Mouse (Mus musculus): ENCODE results near the gene Dnah10. TPM values are rescaled to one million over a fixed set of nuclear protein-coding genes. Genes with fewer than 3 reads are reported as not detected.

Gene Dnah10
- total and polyA plus RNA-seq, 3 experiments = 0.03 to 0.30 (median 0.08) TPM

GRCm38 (mm10) chr5:124746220-124746619 is 21.3 kb downstream of the Dnah10 start:
- TF ChIP-seq MYC (IDR thresholded peaks at IDR 0.05; ENCODE audit: low read depth, low read length) (no peak), RCOR1 (conservative IDR thresholded peaks at IDR 0.05; ENCODE audit: low read depth, low read length) (no peak), MXI1 (IDR thresholded peaks at IDR 0.05; ENCODE audit: low read depth, low read length) (no peak), TBP (conservative IDR thresholded peaks at IDR 0.05; ENCODE audit: low read depth, low read length) (no peak), EP300 (IDR thresholded peaks at IDR 0.05; ENCODE audit: low read length) (no peak), NRF1 (IDR thresholded peaks at IDR 0.05; ENCODE audit: low read depth, low read length) (no peak), POLR2A (IDR thresholded peaks at IDR 0.05; ENCODE audit: low read depth, low read length) (no peak), MEF2A (IDR thresholded peaks at IDR 0.05; ENCODE audit: borderline replicate concordance, low read depth, low read length) (no peak), MAFK (IDR thresholded peaks at IDR 0.05; ENCODE audit: insufficient replicate concordance, low read length) (no peak), PAX5 (IDR thresholded peaks at IDR 0.05; ENCODE audit: low read length) (no peak)
- H3K27ac ChIP-seq (ENCODE audit: insufficient read depth, low read depth) = no peak overlapping the region
- no peaks in the 10 kb centered on the region for H3K36me3 ChIP-seq (replicated peaks in 1 of 2; ENCODE audit: control insufficient read depth in 1 of 2, insufficient read depth in 1 of 2, low read length in 1 of 2)
- peaks cover 9% of the 10 kb centered on the region for H3K9me3 ChIP-seq (replicated peaks; ENCODE audit: low read length)
- dilution Hi-C loops (cut with MboI; ENCODE audit: extremely low pct_ligation_motif_present, extremely low pct_unique_long_range_greater_than_20kb, low sequenced_read_pairs) (no loop called here), in situ Hi-C loops (cut with MboI; ENCODE audit: low pct_ligation_motif_present, low pct_unique_long_range_greater_than_20kb, low sequenced_read_pairs) (no loop called here)
- H3K4me2 ChIP-seq (ENCODE audit: insufficient read depth, low read depth, poor library complexity, severe bottlenecking) = no peak overlapping the region
- H3K27me3 ChIP-seq (replicated peaks) = no peaks in the 10 kb centered on the region
- DNase-seq (ENCODE audit: extremely low read depth) = no peak
- H3K9ac ChIP-seq (ENCODE audit: insufficient read depth, low read depth) = no peak overlapping the region
- H3K4me3 ChIP-seq (replicated peaks in 1 of 3; ENCODE audit: low read depth in 2 of 3, low read length in 2 of 3, poor library complexity in 1 of 3) = no peak overlapping the region
- peaks cover 0 to 6% of the 10 kb centered on the region in 2 experiments; a peak in 2 of 4 replicates for H3K4me1 ChIP-seq (ENCODE audit: control insufficient read depth in 1 of 2, insufficient read depth in 2 of 2)
- H3K79me2 ChIP-seq (replicated peaks; ENCODE audit: control insufficient read depth, extremely low read depth, insufficient read depth, poor library complexity, severe bottlenecking) = no peaks in the 10 kb centered on the region

GRCm38 (mm10) chr5:124748296-124748695 is 23.4 kb downstream of the Dnah10 start:
- Histone ChIP-seq H3K79me2 (replicated peaks; ENCODE audit: control insufficient read depth, extremely low read depth, insufficient read depth, poor library complexity, severe bottlenecking) (no peaks in the 10 kb centered on the region), H3K27me3 (replicated peaks) (no peaks in the 10 kb centered on the region), H3K36me3 (replicated peaks in 1 of 2; ENCODE audit: control insufficient read depth in 1 of 2, insufficient read depth in 1 of 2, low read length in 1 of 2) (no peaks in the 10 kb centered on the region), H3K9me3 (replicated peaks; ENCODE audit: low read length) (no peaks in the 10 kb centered on the region), H3K9ac (ENCODE audit: insufficient read depth, low read depth) (no peak overlapping the region), H3K4me2 (ENCODE audit: insufficient read depth, low read depth, poor library complexity, severe bottlenecking) (no peak overlapping the region), H3K27ac (ENCODE audit: insufficient read depth, low read depth) (no peak overlapping the region), H3K4me3 (replicated peaks in 1 of 3; ENCODE audit: low read depth in 2 of 3, low read length in 2 of 3, poor library complexity in 1 of 3) (no peak overlapping the region), H3K4me1 (ENCODE audit: control insufficient read depth in 1 of 2, insufficient read depth in 2 of 2) (peaks cover 0 to 6% of the 10 kb centered on the region in 2 experiments; a peak in 2 of 4 replicates)
- dilution Hi-C loops (cut with MboI; ENCODE audit: extremely low pct_ligation_motif_present, extremely low pct_unique_long_range_greater_than_20kb, low sequenced_read_pairs) (no loop called here), in situ Hi-C loops (cut with MboI; ENCODE audit: low pct_ligation_motif_present, low pct_unique_long_range_greater_than_20kb, low sequenced_read_pairs) (no loop called here)
- no peak for DNase-seq (ENCODE audit: extremely low read depth)
- TF ChIP-seq JUND (conservative IDR thresholded peaks at IDR 0.05; ENCODE audit: low read depth, low read length) = no peak
- no peak for TF ChIP-seq TBP (conservative IDR thresholded peaks at IDR 0.05; ENCODE audit: low read depth, low read length)
- no peak for TF ChIP-seq TCF12 (IDR thresholded peaks at IDR 0.05; ENCODE audit: low read depth, low read length)
- no peak for TF ChIP-seq ETS1 (conservative IDR thresholded peaks at IDR 0.05; ENCODE audit: low read depth, low read length)
- no peak for TF ChIP-seq GABPA (IDR thresholded peaks at IDR 0.05; ENCODE audit: insufficient replicate concordance, low read depth, low read length)
- no peak for TF ChIP-seq KAT2A (IDR thresholded peaks at IDR 0.05; ENCODE audit: insufficient replicate concordance, low read length)
- no peak for TF ChIP-seq MAFK (IDR thresholded peaks at IDR 0.05; ENCODE audit: insufficient replicate concordance, low read length)
- no peak for TF ChIP-seq POLR2A (IDR thresholded peaks at IDR 0.05; ENCODE audit: low read depth, low read length)
- TF ChIP-seq BHLHE40 (IDR thresholded peaks at IDR 0.05; ENCODE audit: low read depth, low read length) = no peak
- no peak for TF ChIP-seq ZNF384 (IDR thresholded peaks at IDR 0.05; ENCODE audit: low read depth, low read length)
- TF ChIP-seq ZMIZ1 (IDR thresholded peaks at IDR 0.05; ENCODE audit: low read depth, low read length) = no peak
- TF ChIP-seq POLR2AphosphoS2 (IDR thresholded peaks at IDR 0.05; ENCODE audit: low read depth, low read length) = no peak
- TF ChIP-seq UBTF (IDR thresholded peaks at IDR 0.05; ENCODE audit: low read depth, low read length) = no peak
